Mouse (Mus musculus) erythroblast, embryonic 14.5 days (primary cell): Measurements from ENCODE around the gene Nr1h4.

Experiments
- GATA1 ChIP-seq: IDR thresholded peaks from 2 replicates; pipeline ENCODE4 v1.6.1; 2012; ENCODE audit warnings: low read length, inconsistent platforms, mixed read lengths
- TAL1 ChIP-seq: IDR thresholded peaks from 3 replicates; pipeline ENCODE4 v1.6.1; 2012; ENCODE audit warnings: low read length, inconsistent platforms, mixed read lengths

DNA sequence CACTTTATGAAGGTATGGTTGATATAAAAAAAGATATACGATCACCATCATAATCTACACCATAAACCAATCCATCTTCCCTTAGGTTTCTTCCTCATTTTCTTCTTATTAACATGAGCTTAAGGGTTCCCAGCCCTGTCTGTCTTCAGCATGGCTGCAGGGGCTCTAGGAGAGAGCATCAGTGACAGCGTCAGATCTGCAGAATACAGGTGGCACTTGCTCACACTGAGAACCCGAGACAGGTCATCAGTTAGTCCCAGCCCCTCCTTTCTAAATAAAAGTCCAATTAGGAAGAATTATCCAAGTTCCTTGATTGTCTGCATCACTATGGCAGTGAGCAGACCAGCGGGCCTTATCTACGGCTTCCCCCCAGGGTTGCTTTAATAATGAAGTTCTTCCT lies 934 bp downstream of the Nr1h4 start:
- TF ChIP-seq GATA1 (no peak), TAL1 (no peak)
